Mouse (Mus musculus): ENCODE results near the gene Cngb1. TPM values are rescaled to one million over a fixed set of nuclear protein-coding genes. Genes with fewer than 3 reads are reported as not detected.

The Cngb1 gene
- polyA plus RNA-seq, 1 experiment from 2014 or later: 0.29 TPM

GRCm38 (mm10) chr8:95348811-95349630 lies 42.6 kb upstream of the Cngb1 start:
- Histone ChIP-seq H3K27me3 (ENCODE audit: insufficient read depth, low read length) (peaks cover 32% of the 10 kb centered on the region), H3K4me2 (ENCODE audit: low read depth, low read length) (no peak overlapping the region), H3K9ac (replicated peaks) (no peak overlapping the region), H3K4me1 (ENCODE audit: insufficient read depth) (peaks cover 11% of the 10 kb centered on the region), H3K4me3 (ENCODE audit: low read depth, low read length) (no peak overlapping the region), H3K27ac (ENCODE audit: low read depth) (no peak overlapping the region), H3K36me3 (replicated peaks; ENCODE audit: insufficient read depth, low read length) (peaks cover 7% of the 10 kb centered on the region), H3K9me3 (ENCODE audit: low read length) (no peaks in the 10 kb centered on the region)
- no peak for TF ChIP-seq EP300 (IDR thresholded peaks at IDR 0.05; ENCODE audit: low read depth)
- TF ChIP-seq CTCF (IDR thresholded peaks at IDR 0.05; ENCODE audit: low read depth): no peak
- no peak for DNase-seq
- no peak for ATAC-seq
- 52% methylated on average over 19 of the region's 19 CpGs for WGBS (ENCODE audit: insufficient replicate concordance)

DNA sequence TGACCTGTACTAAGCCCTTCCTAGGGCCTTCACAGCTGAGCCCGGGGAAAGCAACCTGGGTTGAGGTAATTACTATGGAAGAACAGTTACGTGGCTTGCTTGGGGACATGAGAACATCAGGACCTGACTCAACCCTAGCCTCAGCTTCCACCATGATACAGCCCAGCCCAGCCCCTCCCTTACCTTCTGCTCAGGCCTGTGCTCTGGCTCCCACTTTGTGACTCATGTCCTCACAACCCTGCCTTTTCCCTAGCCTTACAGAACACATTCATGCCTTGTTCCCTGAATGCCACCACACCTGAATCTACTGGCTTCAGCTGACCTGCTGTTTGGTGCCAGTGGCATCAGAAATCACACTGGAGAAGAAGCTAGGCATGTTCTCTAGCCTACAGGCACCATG lies 42.0 kb upstream of the Cngb1 start:
- no peak overlapping the region for H3K4me2 ChIP-seq (ENCODE audit: low read depth, low read length)
- peaks cover 13% of the 10 kb centered on the region for H3K36me3 ChIP-seq (replicated peaks; ENCODE audit: insufficient read depth, low read length)
- 67% methylated on average over 2 of the region's 2 CpGs for WGBS (ENCODE audit: insufficient replicate concordance)
- H3K4me1 ChIP-seq (ENCODE audit: insufficient read depth): peaks cover 11% of the 10 kb centered on the region
- no peak for TF ChIP-seq CTCF (IDR thresholded peaks at IDR 0.05; ENCODE audit: low read depth)
- no peak overlapping the region for H3K4me3 ChIP-seq (ENCODE audit: low read depth, low read length)
- ATAC-seq: no peak
- H3K9me3 ChIP-seq (ENCODE audit: low read length): no peaks in the 10 kb centered on the region
- no peak overlapping the region for H3K27ac ChIP-seq (ENCODE audit: low read depth)
- no peak for DNase-seq
- no peak overlapping the region for H3K9ac ChIP-seq (replicated peaks)
- peaks cover 25% of the 10 kb centered on the region for H3K27me3 ChIP-seq (ENCODE audit: insufficient read depth, low read length)

- 48% methylated on average over 8 of the region's 8 CpGs for WGBS (ENCODE audit: insufficient replicate concordance)
- peaks cover 22% of the 10 kb centered on the region for H3K36me3 ChIP-seq (replicated peaks; ENCODE audit: insufficient read depth, low read length)
- ATAC-seq: peak; percentile 29; the same call in 1 of the 2 replicates
Measured at GRCm38 (mm10) chr8:95346643-95347545, 40.5 kb upstream of the Cngb1 start.

DNA sequence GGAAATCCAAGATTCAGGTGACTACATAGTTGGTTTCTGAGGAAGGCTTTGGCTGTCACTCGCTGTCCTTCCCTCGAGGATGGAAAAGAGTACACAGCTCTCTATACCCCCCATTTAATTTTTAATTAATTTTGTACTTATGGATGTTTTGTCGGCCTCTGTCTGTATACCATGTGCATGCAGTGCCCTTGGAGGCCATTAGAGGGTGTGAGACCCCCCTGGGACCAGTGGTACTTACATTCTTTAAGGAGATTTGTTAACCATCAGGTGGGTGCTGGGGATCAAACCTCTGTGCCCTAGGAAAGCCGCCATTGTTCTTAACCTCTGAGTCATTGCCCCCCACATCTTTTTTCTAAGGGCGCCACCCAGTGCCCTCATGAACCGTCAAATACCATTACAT lies 38.3 kb upstream of the Cngb1 start:
- Histone ChIP-seq H3K4me3 (ENCODE audit: low read depth, low read length) (no peak overlapping the region), H3K27me3 (ENCODE audit: insufficient read depth, low read length) (no peaks in the 10 kb centered on the region), H3K36me3 (replicated peaks; ENCODE audit: insufficient read depth, low read length) (peaks cover 23% of the 10 kb centered on the region), H3K27ac (ENCODE audit: low read depth) (no peak overlapping the region), H3K4me1 (ENCODE audit: insufficient read depth) (no peaks in the 10 kb centered on the region), H3K9ac (replicated peaks) (no peak overlapping the region), H3K4me2 (ENCODE audit: low read depth, low read length) (no peak overlapping the region), H3K9me3 (ENCODE audit: low read length) (no peaks in the 10 kb centered on the region)
- DNase-seq (no peak), ATAC-seq (no peak)
- WGBS (ENCODE audit: insufficient replicate concordance): 83% methylated on average over 6 of the region's 6 CpGs
- TF ChIP-seq EP300 (IDR thresholded peaks at IDR 0.05; ENCODE audit: low read depth) (no peak), CTCF (IDR thresholded peaks at IDR 0.05; ENCODE audit: low read depth) (peak; percentile 30; the same call in 1 of the 2 replicates)

More at GRCm38 (mm10) chr8:95346643-95347545, 40.5 kb upstream of the Cngb1 start:
- Histone ChIP-seq H3K4me1 (ENCODE audit: insufficient read depth) (peaks cover 3% of the 10 kb centered on the region), H3K9me3 (ENCODE audit: low read length) (no peaks in the 10 kb centered on the region), H3K4me3 (ENCODE audit: low read depth, low read length) (no peak overlapping the region), H3K27me3 (ENCODE audit: insufficient read depth, low read length) (peaks cover 11% of the 10 kb centered on the region), H3K4me2 (ENCODE audit: low read depth, low read length) (no peak overlapping the region), H3K9ac (replicated peaks) (no peak overlapping the region), H3K27ac (ENCODE audit: low read depth) (no peak overlapping the region)
- TF ChIP-seq EP300 (IDR thresholded peaks at IDR 0.05; ENCODE audit: low read depth): no peak
- TF ChIP-seq CTCF (IDR thresholded peaks at IDR 0.05; ENCODE audit: low read depth): peak; percentile 78
- peak; percentile 70 for DNase-seq

DNA sequence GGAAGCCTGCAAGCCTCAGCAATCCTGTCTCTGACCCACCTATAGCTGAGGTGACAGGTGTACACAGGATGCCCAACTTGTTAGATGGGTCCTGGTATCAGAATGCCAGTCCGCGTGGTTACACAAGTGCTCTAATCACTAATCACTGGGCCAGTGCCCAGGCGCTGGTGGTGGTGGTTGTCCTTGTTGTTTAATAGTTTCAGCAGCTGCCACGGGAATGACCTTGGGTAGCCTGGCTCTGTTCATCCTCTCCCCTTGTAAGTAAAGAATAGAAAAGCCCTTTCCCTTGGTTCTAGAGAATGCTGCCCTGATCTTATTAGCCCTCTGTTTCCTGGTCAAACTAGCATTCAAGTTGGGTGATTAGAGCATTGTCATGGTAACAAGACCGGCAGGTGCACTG lies 35.3 kb upstream of the Cngb1 start:
- ATAC-seq (no peak), DNase-seq (no peak)
- Histone ChIP-seq H3K9me3 (ENCODE audit: low read length) (no peaks in the 10 kb centered on the region), H3K27me3 (ENCODE audit: insufficient read depth, low read length) (no peaks in the 10 kb centered on the region), H3K36me3 (replicated peaks; ENCODE audit: insufficient read depth, low read length) (peaks cover 36% of the 10 kb centered on the region), H3K4me2 (ENCODE audit: low read depth, low read length) (no peak overlapping the region), H3K27ac (ENCODE audit: low read depth) (no peak overlapping the region), H3K4me1 (ENCODE audit: insufficient read depth) (no peaks in the 10 kb centered on the region), H3K9ac (replicated peaks) (no peak overlapping the region), H3K4me3 (ENCODE audit: low read depth, low read length) (no peak overlapping the region)
- TF ChIP-seq EP300 (IDR thresholded peaks at IDR 0.05; ENCODE audit: low read depth) (no peak), CTCF (IDR thresholded peaks at IDR 0.05; ENCODE audit: low read depth) (no peak)
- WGBS (ENCODE audit: insufficient replicate concordance): 82% methylated on average over 5 of the region's 5 CpGs

DNA sequence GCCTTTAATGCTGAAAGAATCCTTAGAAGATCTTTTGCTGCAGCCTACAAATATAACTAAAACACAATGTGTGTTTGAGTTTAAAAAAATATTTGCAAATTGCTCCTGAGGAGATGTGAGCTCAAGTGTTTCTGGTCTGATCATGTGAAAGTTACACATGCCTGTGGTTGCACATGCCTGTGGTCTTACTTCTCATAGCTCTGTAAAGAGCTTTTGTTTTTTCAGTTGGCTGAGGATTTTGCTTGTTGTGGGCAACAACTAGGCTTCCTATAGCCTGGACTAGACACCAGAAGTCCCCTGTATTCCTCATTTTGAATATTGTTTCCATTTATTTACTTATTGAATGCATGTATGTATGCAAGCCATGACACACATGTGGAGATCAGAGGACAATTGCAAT lies 30.0 kb upstream of the Cngb1 start:
- H3K9me3 ChIP-seq (ENCODE audit: low read length): no peaks in the 10 kb centered on the region
- H3K36me3 ChIP-seq (replicated peaks; ENCODE audit: insufficient read depth, low read length): peaks cover 14% of the 10 kb centered on the region; the same call in 1 of the 2 replicates
- H3K4me1 ChIP-seq (ENCODE audit: insufficient read depth): peaks cover 8% of the 10 kb centered on the region
- no peak overlapping the region for H3K4me3 ChIP-seq (ENCODE audit: low read depth, low read length)
- H3K4me2 ChIP-seq (ENCODE audit: low read depth, low read length): no peak overlapping the region
- no peak for TF ChIP-seq EP300 (IDR thresholded peaks at IDR 0.05; ENCODE audit: low read depth)
- no peak for TF ChIP-seq CTCF (IDR thresholded peaks at IDR 0.05; ENCODE audit: low read depth)
- H3K27ac ChIP-seq (ENCODE audit: low read depth): no peak overlapping the region
- ATAC-seq (no peak), DNase-seq (no peak)
- H3K27me3 ChIP-seq (ENCODE audit: insufficient read depth, low read length): no peaks in the 10 kb centered on the region
- H3K9ac ChIP-seq (replicated peaks): no peak overlapping the region

Measured in liver, postnatal 0 days (tissue).